Mouse (Mus musculus) G1E (cell line): ENCODE measurements at regions not wholly inside any gene's neighbourhood (a gene's known extent, or its start where the extent isn't known, plus 50 kb on each side); places are given as distances from the start of the nearest gene placed in this dataset.

Experiments
- CTCF ChIP-seq: IDR thresholded peaks from 2 replicates; pipeline ENCODE4 v1.5.1; 2012; ENCODE audit warnings: low read depth, low read length, inconsistent platforms, mixed read lengths
- GATA1 ChIP-seq: IDR thresholded peaks from 2 replicates; pipeline ENCODE4 v1.6.1; 2012; ENCODE audit warnings: borderline replicate concordance, low read length, inconsistent platforms, mixed read lengths
- GATA2 ChIP-seq: IDR thresholded peaks from 2 replicates; pipeline ENCODE4 v1.6.1; 2012; ENCODE audit warnings: low read depth, low read length, inconsistent platforms, borderline replicate concordance
- POLR2AphosphoS5 ChIP-seq: IDR thresholded peaks from 2 replicates; pipeline ENCODE4 v1.6.1; 2012; ENCODE audit warnings: low read depth, low read length, inconsistent platforms; ENCODE audit not compliant: insufficient replicate concordance

DNA sequence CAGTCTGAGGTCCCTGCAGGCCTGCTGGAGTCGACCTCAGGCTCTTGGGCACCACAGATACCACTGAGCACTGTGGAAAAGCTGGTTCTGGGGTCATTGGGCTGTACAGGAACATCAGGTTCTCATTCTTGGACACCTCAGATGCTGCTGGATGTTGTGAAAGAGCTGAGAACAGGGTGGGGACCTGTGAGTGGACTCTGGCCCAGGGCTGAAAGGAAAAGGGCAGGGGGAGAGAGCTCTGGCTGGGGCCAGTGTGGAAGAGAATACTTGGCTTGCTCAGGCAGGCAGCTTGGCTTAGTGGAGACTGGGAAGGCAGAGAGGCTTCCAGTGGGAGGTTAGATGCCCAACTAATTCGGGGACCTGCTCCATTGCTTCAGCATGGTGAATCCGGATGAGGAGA lies 115.7 kb upstream of the Ngly1 start:
- TF ChIP-seq CTCF (no peak), GATA1 (no peak), GATA2 (no peak), POLR2AphosphoS5 (no peak)
